ENCODE assay signal across 9 mouse cellular contexts in genomic region chr5:142896192-142896591, GRCm38 (mm10). TPM values are rescaled to one million over a fixed set of nuclear protein-coding genes. Genes with fewer than 3 reads are reported as not detected.
DNase-seq lines count a peak whose midpoint lies in the region; ATAC-seq lines count a peak whose summit lies in the region.
"Had no signal": no experiment of that assay in that cellular context is flagged by ENCODE, and none has a peak within 500 bp of the region (broad histone marks: within the 10 kb centered on the region; RNA-seq: fewer than 3 reads in every experiment).

No protein-coding gene starts in this region.

- peaks cover 7 to 14% of the 10 kb centered on the region in 2 experiments for H3K4me1 ChIP-seq in heart, embryonic 14.5 days (ENCODE audit: control insufficient read depth in 2 of 2, insufficient read depth in 2 of 2, low read length in 2 of 2)
- H3K4me1 ChIP-seq in liver, embryonic 11.5 days (replicated peaks; ENCODE audit: control insufficient read depth, insufficient read depth, low read length): peaks cover 20% of the 10 kb centered on the region

- 74% methylated on average over 10 of the region's 10 CpGs for WGBS in heart, embryonic 14.5 days
- 71% methylated on average over 10 of the region's 10 CpGs for WGBS in liver, embryonic 11.5 days

- no peaks in the 10 kb centered on the region for H3K27me3 ChIP-seq in heart, embryonic 14.5 days (ENCODE audit: control insufficient read depth, insufficient read depth, low read length)
- H3K27me3 ChIP-seq in liver, embryonic 11.5 days (replicated peaks; ENCODE audit: control insufficient read depth, insufficient read depth, low read length): no peaks in the 10 kb centered on the region

- H3K4me3 ChIP-seq in heart, embryonic 14.5 days (ENCODE audit: control insufficient read depth in 1 of 2, insufficient read depth in 1 of 2, low read depth in 1 of 2, low read length in 2 of 2): peak overlapping the region in 1 of 2 experiments; percentile 78; a peak in 1 of 4 replicates
- H3K4me3 ChIP-seq in liver, embryonic 11.5 days (ENCODE audit: low read depth, low read length): peak overlapping the region; percentile 72; the same call in 1 of the 2 replicates

- no peak for DNase-seq in heart, adult 11 months
- DNase-seq in 416B (ENCODE audit: low read depth) (peak; percentile 92), NIH3T3 (ENCODE audit: low read depth) (peak; percentile 56)
- DNase-seq in liver, embryonic 11.5 days (ENCODE audit: low spot score): no peak
- DNase-seq in right cerebral cortex, postnatal 36 days (ENCODE audit: low spot score in 2 of 2): no peak
- DNase-seq in testis, postnatal 10 days (ENCODE audit: low spot score): no peak
- no peak for DNase-seq in cerebellum, postnatal 36 days
- DNase-seq: layer of hippocampus, adult 9-11 months had no signal

- H3K9me3 ChIP-seq in heart, embryonic 14.5 days (ENCODE audit: control insufficient read depth, low read length): no peaks in the 10 kb centered on the region
- no peaks in the 10 kb centered on the region for H3K9me3 ChIP-seq in liver, embryonic 11.5 days (ENCODE audit: control insufficient read depth, low read length)

- no peak for ATAC-seq in heart, embryonic 14.5 days (ENCODE audit: insufficient number of reproducible peaks, insufficient read depth, low FRiP score, low read depth)
- no peak for ATAC-seq in liver, embryonic 11.5 days (replicated peaks; ENCODE audit: low FRiP score)

- H3K4me2 ChIP-seq in heart, embryonic 14.5 days (ENCODE audit: low read length): peak overlapping the region; percentile 89
- H3K4me2 ChIP-seq in liver, embryonic 11.5 days: peak overlapping the region; percentile 96

- H3K36me3 ChIP-seq in heart, embryonic 14.5 days (ENCODE audit: control insufficient read depth, insufficient read depth, low read length): peaks cover 33% of the 10 kb centered on the region
- H3K36me3 ChIP-seq in liver, embryonic 11.5 days (ENCODE audit: control insufficient read depth, insufficient read depth, low read length): peaks cover 8% of the 10 kb centered on the region

- H3K9ac ChIP-seq in heart, embryonic 14.5 days (ENCODE audit: low read length): no peak overlapping the region
- H3K9ac ChIP-seq in liver, embryonic 11.5 days (ENCODE audit: low read depth, low read length): peak overlapping the region; percentile 16; the same call in 1 of the 2 replicates

- H3K27ac ChIP-seq in heart, embryonic 14.5 days (replicated peaks in 1 of 2; ENCODE audit: control insufficient read depth in 1 of 2, insufficient read depth in 1 of 2, low read depth in 2 of 2, low read length in 2 of 2): no peak overlapping the region
- peak overlapping the region; percentile 39; the same call in 1 of the 2 replicates for H3K27ac ChIP-seq in liver, embryonic 11.5 days (ENCODE audit: low read depth, low read length)

RNA-seq across cellular contexts. Expression of gene Fbxl18, which starts 1.0 kb away (rescaled TPM):
- 5.5 and 7.2 TPM in 2 replicates for polyA plus RNA-seq in heart, embryonic 14.5 days (2014; fragmentation: Nextera tagmentation; extraction: Ambion mirVana)
- 6.7 TPM in 2 replicates for polyA plus RNA-seq in liver, embryonic 11.5 days (2014; fragmentation: Nextera tagmentation; extraction: Ambion mirVana)

RNA-seq across cellular contexts. Expression of gene Actb, which starts 10.4 kb away (rescaled TPM):
- 5,159 and 5,554 TPM in 2 replicates for polyA plus RNA-seq in heart, embryonic 14.5 days (2014; fragmentation: Nextera tagmentation; extraction: Ambion mirVana)
- 11,958 and 12,749 TPM in 2 replicates for polyA plus RNA-seq in liver, embryonic 11.5 days (2014; fragmentation: Nextera tagmentation; extraction: Ambion mirVana)

Comparison
In these comparisons a context has a peak if more than half of its experiments do, and no peak if none do; other contexts are left out.
1. DNase-seq: peak in 416B (single experiment) and NIH3T3 (single experiment); none in heart, adult 11 months (single experiment), liver, embryonic 11.5 days (single experiment), right cerebral cortex, postnatal 36 days (0 of 2), testis, postnatal 10 days (single experiment) and cerebellum, postnatal 36 days (0 of 2).